ENCODE assay signal across 14 mouse cellular contexts in genomic region chr15:98738796-98739195, GRCm38 (mm10). TPM values are rescaled to one million over a fixed set of nuclear protein-coding genes. Genes with fewer than 3 reads are reported as not detected.
DNase-seq lines count a peak whose midpoint lies in the region; ATAC-seq and TF ChIP-seq lines count a peak whose summit lies in the region.
"Had no signal": no experiment of that assay in that cellular context is flagged by ENCODE, and none has a peak within 500 bp of the region (broad histone marks: within the 10 kb centered on the region; RNA-seq: fewer than 3 reads in every experiment).

No protein-coding gene starts in this region.

- H3K4me1 ChIP-seq in heart, adult 2 months (ENCODE audit: control insufficient read depth, insufficient read depth, low read length) = no peaks in the 10 kb centered on the region
- no peaks in the 10 kb centered on the region for H3K4me1 ChIP-seq in lung, embryonic 14.5 days (ENCODE audit: insufficient read depth)
- H3K4me1 ChIP-seq in MEL (ENCODE audit: control insufficient read depth in 1 of 2, insufficient read depth in 2 of 2, low read length in 2 of 2) = peaks cover 0 to 6% of the 10 kb centered on the region in 2 experiments; a peak in 3 of 4 replicates
- H3K4me1 ChIP-seq in liver, postnatal 0 days (ENCODE audit: insufficient read depth) = 0 out of 2 replicates have a peak, but pooled peaks cover 2% of the 10 kb centered on the region
- H3K4me1 ChIP-seq in neural tube, embryonic 15.5 days = no peaks in the 10 kb centered on the region

- H3K27me3 ChIP-seq in heart, adult 2 months (ENCODE audit: control insufficient read depth, insufficient read depth, low read length) = no peaks in the 10 kb centered on the region
- no peaks in the 10 kb centered on the region for H3K27me3 ChIP-seq in lung, embryonic 14.5 days (ENCODE audit: insufficient read depth, low read length)
- no peaks in the 10 kb centered on the region for H3K27me3 ChIP-seq in MEL (ENCODE audit: control insufficient read depth in 1 of 2, insufficient read depth in 2 of 2, low read length in 2 of 2)
- no peaks in the 10 kb centered on the region for H3K27me3 ChIP-seq in liver, postnatal 0 days (ENCODE audit: insufficient read depth, low read length)
- H3K27me3 ChIP-seq in neural tube, embryonic 15.5 days (replicated peaks) = no peaks in the 10 kb centered on the region

- TF ChIP-seq RAD21 in MEL (IDR thresholded peaks at IDR 0.05; ENCODE audit: low read depth, low read length) = no peak; the same call in 1 of the 2 replicates

- no peaks in the 10 kb centered on the region for H3K79me2 ChIP-seq in heart, adult 2 months (replicated peaks; ENCODE audit: control insufficient read depth, insufficient read depth, low read length)
- H3K79me2 ChIP-seq in MEL (ENCODE audit: control insufficient read depth, insufficient read depth, low read length, poor library complexity) = no peaks in the 10 kb centered on the region

- DNase-seq in heart, adult 2 months = no peak
- no peak for DNase-seq in heart, postnatal 25 days (ENCODE audit: low spot score)
- DNase-seq in lung, embryonic 14.5 days = peak; percentile 30
- no peak for DNase-seq in lung, postnatal 14 days
- DNase-seq in MEL (ENCODE audit: low read depth, low spot score) = peak; percentile 54
- DNase-seq in liver, postnatal 0 days = no peak
- DNase-seq in frontal cortex, postnatal 10 days (ENCODE audit: low spot score in 2 of 2) = no peak
- DNase-seq: adrenal gland, adult 2 months; heart, postnatal 4 days; kidney, postnatal 25 days; lung, postnatal 36 days; thymus, postnatal 36 days had no signal

- TF ChIP-seq EP300 in heart, adult 2 months (IDR thresholded peaks at IDR 0.05; ENCODE audit: insufficient read depth, low read depth, low read length) = no peak
- no peak for TF ChIP-seq EP300 in MEL (IDR thresholded peaks at IDR 0.05; ENCODE audit: low read depth in 1 of 2, low read length in 2 of 2)
- no peak for TF ChIP-seq EP300 in liver, postnatal 0 days (IDR thresholded peaks at IDR 0.05; ENCODE audit: low read depth)

- no peaks in the 10 kb centered on the region for H3K36me3 ChIP-seq in heart, adult 2 months (ENCODE audit: control insufficient read depth, insufficient read depth, low read length)
- H3K36me3 ChIP-seq in lung, embryonic 14.5 days (ENCODE audit: insufficient read depth) = peaks cover 67% of the 10 kb centered on the region
- peaks cover 3 to 4% of the 10 kb centered on the region in 2 experiments for H3K36me3 ChIP-seq in MEL (ENCODE audit: control insufficient read depth in 1 of 2, insufficient read depth in 2 of 2, low read length in 2 of 2)
- H3K36me3 ChIP-seq in liver, postnatal 0 days (replicated peaks; ENCODE audit: insufficient read depth, low read length) = peaks cover 27% of the 10 kb centered on the region
- peaks cover 63% of the 10 kb centered on the region for H3K36me3 ChIP-seq in neural tube, embryonic 15.5 days

- no peak overlapping the region for H3K27ac ChIP-seq in heart, adult 2 months
- H3K27ac ChIP-seq in lung, embryonic 14.5 days (ENCODE audit: low read depth) = peak overlapping the region; percentile 42; the same call in 1 of the 2 replicates
- no peak overlapping the region for H3K27ac ChIP-seq in MEL (ENCODE audit: control insufficient read depth, low read depth, low read length)
- H3K27ac ChIP-seq in liver, postnatal 0 days (ENCODE audit: low read depth) = no peak overlapping the region
- no peak overlapping the region for H3K27ac ChIP-seq in neural tube, embryonic 15.5 days (replicated peaks)

- ATAC-seq in lung, embryonic 14.5 days (ENCODE audit: insufficient read depth) = no peak
- no peak for ATAC-seq in liver, postnatal 0 days
- ATAC-seq in neural tube, embryonic 15.5 days (ENCODE audit: low FRiP score) = no peak

- no peak overlapping the region for H3K4me2 ChIP-seq in lung, embryonic 14.5 days
- H3K4me2 ChIP-seq in liver, postnatal 0 days (ENCODE audit: low read depth, low read length) = no peak overlapping the region
- H3K4me2 ChIP-seq in neural tube, embryonic 15.5 days = no peak overlapping the region

- 77% methylated on average over 4 of the region's 4 CpGs for WGBS in heart, adult 2 months
- WGBS in lung, embryonic 14.5 days = 55% methylated on average over 4 of the region's 4 CpGs
- WGBS in liver, postnatal 0 days (ENCODE audit: insufficient replicate concordance) = 46% methylated on average over 4 of the region's 4 CpGs
- WGBS in neural tube, embryonic 15.5 days = 70% methylated on average over 4 of the region's 4 CpGs

- no peaks in the 10 kb centered on the region for H3K9me3 ChIP-seq in lung, embryonic 14.5 days (ENCODE audit: low read depth, low read length)
- H3K9me3 ChIP-seq in MEL (replicated peaks; ENCODE audit: insufficient read depth, low read length) = no peaks in the 10 kb centered on the region
- H3K9me3 ChIP-seq in liver, postnatal 0 days (ENCODE audit: low read length) = no peaks in the 10 kb centered on the region
- no peaks in the 10 kb centered on the region for H3K9me3 ChIP-seq in neural tube, embryonic 15.5 days (replicated peaks)

- no peak for TF ChIP-seq POLR2A in heart, adult 2 months (IDR thresholded peaks at IDR 0.05; ENCODE audit: insufficient read depth, low read depth, low read length)
- TF ChIP-seq POLR2A in MEL (IDR thresholded peaks at IDR 0.05; ENCODE audit: control insufficient read depth in 1 of 2, insufficient read depth in 1 of 2, low read depth in 1 of 2, low read length in 2 of 2, poor library complexity in 1 of 2) = no peak

- TF ChIP-seq CTCF in heart, adult 2 months (IDR thresholded peaks at IDR 0.05) = peak; percentile 27
- no peak for TF ChIP-seq CTCF in lung, embryonic 14.5 days (IDR thresholded peaks at IDR 0.05; ENCODE audit: low read depth)
- peak; percentile 32 to 68 (median 56) for TF ChIP-seq CTCF in MEL (IDR thresholded peaks at IDR 0.05 in 2 of 3, conservative IDR thresholded peaks at IDR 0.05 in 1 of 3; ENCODE audit: control insufficient read depth in 1 of 3, insufficient read depth in 1 of 3, low read depth in 2 of 3, low read length in 3 of 3, poor library complexity in 1 of 3, severe bottlenecking in 1 of 3)
- TF ChIP-seq CTCF in liver, postnatal 0 days (IDR thresholded peaks at IDR 0.05; ENCODE audit: low read depth) = peak; percentile 52

- intact Hi-C loops in heart, adult 2 months (cut with DNase I) = no loop called here
- intact Hi-C loops in heart, postnatal 25 days (cut with DNase I) = no loop called here

- H3K4me3 ChIP-seq in heart, adult 2 months = no peak overlapping the region
- H3K4me3 ChIP-seq in lung, embryonic 14.5 days (ENCODE audit: low read depth, low read length) = no peak overlapping the region
- no peak overlapping the region for H3K4me3 ChIP-seq in MEL (ENCODE audit: control insufficient read depth in 1 of 2, insufficient read depth in 1 of 2, low read depth in 2 of 2, low read length in 2 of 2)
- no peak overlapping the region for H3K4me3 ChIP-seq in liver, postnatal 0 days (ENCODE audit: low read depth, low read length)
- H3K4me3 ChIP-seq in neural tube, embryonic 15.5 days (replicated peaks) = no peak overlapping the region
- H3K4me3 ChIP-seq: erythroblast, embryonic 14.5 days had no signal

- no peak overlapping the region for H3K9ac ChIP-seq in heart, adult 2 months (ENCODE audit: low read depth, low read length)
- no peak overlapping the region for H3K9ac ChIP-seq in lung, embryonic 14.5 days
- no peak overlapping the region for H3K9ac ChIP-seq in MEL (ENCODE audit: control insufficient read depth, low read depth, low read length, poor library complexity, severe bottlenecking)
- H3K9ac ChIP-seq in liver, postnatal 0 days (replicated peaks) = no peak overlapping the region
- H3K9ac ChIP-seq in neural tube, embryonic 15.5 days (replicated peaks) = no peak overlapping the region

RNA-seq across cellular contexts. Expression of gene Fkbp11, which starts 10.8 kb away (rescaled TPM):
- 1 to 10 TPM; 5.1 to 5.8 TPM for total RNA-seq in heart, adult 2 months (2021)
- polyA plus RNA-seq in heart, adult 2 months (2012; rRNA removed) = 3.2 and 4.8 TPM in 2 replicates
- 1 to 10 TPM; 4.7 to 7.2 TPM for total RNA-seq in heart, postnatal 25 days (2021)
- polyA plus RNA-seq in lung, embryonic 14.5 days (2014; fragmentation: Nextera tagmentation; extraction: Ambion mirVana) = 29.7 and 32.9 TPM in 2 replicates
- 109 and 160 TPM in 2 replicates for total RNA-seq in MEL (2012; rRNA removed)
- 100 to 1,000 TPM in 1 of 2 experiments, not detected in 1; 118 TPM for polyA plus RNA-seq in MEL (2012; ENCODE audit: insufficient read depth in 1 of 2, insufficient read length in 2 of 2, low read depth in 1 of 2, low replicate concordance in 2 of 2, missing spikeins in 1 of 2)
- polyA plus RNA-seq in liver, postnatal 0 days (2015; fragmentation: Nextera tagmentation; extraction: Ambion mirVana) = 58.5 and 62.4 TPM in 2 replicates
- 11.9 and 12.3 TPM in 2 replicates for polyA plus RNA-seq in neural tube, embryonic 15.5 days (2015; fragmentation: Nextera tagmentation; extraction: Ambion mirVana)

RNA-seq across cellular contexts. Expression of gene Arf3, which starts 24.2 kb away (rescaled TPM):
- 10 to 100 TPM; 18.9 to 20.0 TPM for total RNA-seq in heart, adult 2 months (2021)
- polyA plus RNA-seq in heart, adult 2 months (2012; rRNA removed) = 30.6 and 41.0 TPM in 2 replicates
- total RNA-seq in heart, postnatal 25 days (2021) = 10 to 100 TPM; 18.5 to 20.8 TPM
- polyA plus RNA-seq in lung, embryonic 14.5 days (2014; fragmentation: Nextera tagmentation; extraction: Ambion mirVana) = 35.4 and 42.5 TPM in 2 replicates
- 37.4 and 41.1 TPM in 2 replicates for total RNA-seq in MEL (2012; rRNA removed)
- polyA plus RNA-seq in MEL (2012; ENCODE audit: insufficient read depth in 1 of 2, insufficient read length in 2 of 2, low read depth in 1 of 2, low replicate concordance in 2 of 2, missing spikeins in 1 of 2) = 100 to 1,000 TPM; 140 to 239 TPM
- polyA plus RNA-seq in liver, postnatal 0 days (2015; fragmentation: Nextera tagmentation; extraction: Ambion mirVana) = 9.6 and 10.4 TPM in 2 replicates
- 97.8 TPM in 2 replicates for polyA plus RNA-seq in neural tube, embryonic 15.5 days (2015; fragmentation: Nextera tagmentation; extraction: Ambion mirVana)

RNA-seq across cellular contexts. Expression of gene Ccdc65, which starts 30.8 kb away (rescaled TPM):
- under 1 TPM; 0.11 to 0.16 TPM for total RNA-seq in heart, adult 2 months (2021)
- 0.15 and 0.37 TPM in 2 replicates for polyA plus RNA-seq in heart, adult 2 months (2012; rRNA removed)
- total RNA-seq in heart, postnatal 25 days (2021) = under 1 TPM in 1 of 2 experiments, not detected in 1; 0.18 TPM
- 0.28 and 1.1 TPM in 2 replicates for polyA plus RNA-seq in lung, embryonic 14.5 days (2014; fragmentation: Nextera tagmentation; extraction: Ambion mirVana)
- not detected in 2 replicates for total RNA-seq in MEL (2012; rRNA removed)
- polyA plus RNA-seq in MEL (2012; ENCODE audit: insufficient read depth in 1 of 2, insufficient read length in 2 of 2, low read depth in 1 of 2, low replicate concordance in 2 of 2, missing spikeins in 1 of 2) = under 1 TPM in 1 of 2 experiments, not detected in 1; 0.13 TPM
- polyA plus RNA-seq in liver, postnatal 0 days (2015; fragmentation: Nextera tagmentation; extraction: Ambion mirVana) = not detected in 2 replicates
- 6.4 and 7.5 TPM in 2 replicates for polyA plus RNA-seq in neural tube, embryonic 15.5 days (2015; fragmentation: Nextera tagmentation; extraction: Ambion mirVana)
- polyA plus RNA-seq: erythroblast, embryonic 14.5 days had no signal

RNA-seq across cellular contexts. Expression of gene Wnt10b, which starts 39.2 kb away (rescaled TPM):
- total RNA-seq in heart, adult 2 months (2021) = under 1 TPM; 0.20 to 0.29 TPM
- 0.23 and 0.70 TPM in 2 replicates for polyA plus RNA-seq in heart, adult 2 months (2012; rRNA removed)
- under 1 TPM; 0.34 to 0.57 TPM for total RNA-seq in heart, postnatal 25 days (2021)
- 0.11 TPM in 1 of 2 replicates, not detected in the other for polyA plus RNA-seq in lung, embryonic 14.5 days (2014; fragmentation: Nextera tagmentation; extraction: Ambion mirVana)
- 0.13 and 0.23 TPM in 2 replicates for total RNA-seq in MEL (2012; rRNA removed)
- polyA plus RNA-seq in MEL (2012; ENCODE audit: insufficient read depth in 1 of 2, insufficient read length in 2 of 2, low read depth in 1 of 2, low replicate concordance in 2 of 2, missing spikeins in 1 of 2) = under 1 TPM in 1 of 2 experiments, not detected in 1; 0.14 TPM
- 0.04 and 0.08 TPM in 2 replicates for polyA plus RNA-seq in liver, postnatal 0 days (2015; fragmentation: Nextera tagmentation; extraction: Ambion mirVana)
- 0.08 and 0.72 TPM in 2 replicates for polyA plus RNA-seq in neural tube, embryonic 15.5 days (2015; fragmentation: Nextera tagmentation; extraction: Ambion mirVana)
- polyA plus RNA-seq: erythroblast, embryonic 14.5 days had no signal

RNA-seq across cellular contexts. Expression of gene Wnt1, which starts 50.9 kb away (rescaled TPM):
- total RNA-seq in heart, adult 2 months (2021) = not detected
- polyA plus RNA-seq in heart, adult 2 months (2012; rRNA removed) = not detected in 2 replicates
- not detected for total RNA-seq in heart, postnatal 25 days (2021)
- not detected in 2 replicates for polyA plus RNA-seq in lung, embryonic 14.5 days (2014; fragmentation: Nextera tagmentation; extraction: Ambion mirVana)
- not detected in 2 replicates for total RNA-seq in MEL (2012; rRNA removed)
- not detected for polyA plus RNA-seq in MEL (2012; ENCODE audit: insufficient read depth in 1 of 2, insufficient read length in 2 of 2, low read depth in 1 of 2, low replicate concordance in 2 of 2, missing spikeins in 1 of 2)
- not detected in 2 replicates for polyA plus RNA-seq in liver, postnatal 0 days (2015; fragmentation: Nextera tagmentation; extraction: Ambion mirVana)
- polyA plus RNA-seq in neural tube, embryonic 15.5 days (2015; fragmentation: Nextera tagmentation; extraction: Ambion mirVana) = 1.0 and 2.0 TPM in 2 replicates
- total RNA-seq: adrenal gland, adult 2 months; heart, postnatal 4 days had no signal
- polyA plus RNA-seq: erythroblast, embryonic 14.5 days had no signal

Comparison
In these comparisons a context has a peak if more than half of its experiments do, and no peak if none do; other contexts are left out.
1. DNase-seq: peak in lung, embryonic 14.5 days (single experiment) and MEL (single experiment); none in heart, adult 2 months (0 of 2), heart, postnatal 25 days (single experiment), lung, postnatal 14 days (single experiment), liver, postnatal 0 days (single experiment) and frontal cortex, postnatal 10 days (0 of 2).